Mouse (Mus musculus): Measurements from ENCODE around the gene Gstcd. TPM values are rescaled to one million over a fixed set of nuclear protein-coding genes. Genes with fewer than 3 reads are reported as not detected.
A peak's percentile ranks its signal among the peaks of the same experiment; 100 is the strongest.

Gene Gstcd
- polyA plus RNA-seq (2012; rRNA removed): 1.3 and 2.2 TPM in 2 replicates

DNA sequence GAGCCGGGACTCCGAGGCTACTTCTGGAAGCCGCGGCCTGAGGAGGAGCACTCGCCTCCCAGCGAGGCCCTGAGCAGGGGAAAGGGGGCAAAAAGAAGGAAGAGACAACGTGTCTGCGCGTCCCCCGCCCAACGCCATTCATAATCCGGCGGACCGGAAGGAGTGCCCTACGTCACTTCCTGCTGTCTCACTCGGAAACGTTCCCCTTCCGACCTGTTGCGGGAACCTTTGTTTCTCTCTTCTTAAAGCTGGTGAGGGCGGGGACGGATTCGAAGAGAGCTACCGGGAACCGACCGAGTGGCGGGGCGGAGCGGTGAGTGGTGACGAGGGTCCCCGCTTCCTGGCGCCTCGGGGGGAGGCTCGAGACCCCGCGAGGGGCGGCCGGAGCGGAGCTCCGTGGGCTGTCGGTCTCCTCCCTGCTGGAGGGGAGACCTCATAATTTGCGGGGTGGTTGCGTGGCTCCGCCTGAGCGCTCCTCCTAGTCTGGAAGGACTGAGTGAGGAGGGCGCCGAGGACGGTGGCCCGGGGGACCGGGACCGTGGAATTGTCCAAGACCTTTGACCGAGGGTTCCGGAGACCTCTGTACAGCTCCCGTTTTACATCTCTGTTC is at the start of gene Gstcd, which contains the start of gene Ints12:
Gene Gstcd (minus strand): TSS at position 370 of the 610 bp plus-strand sequence.
Gene Ints12 (plus strand): TSS at position 177 of the 610 bp plus-strand sequence.
- Histone ChIP-seq H3K27me3 (ENCODE audit: control insufficient read depth, insufficient read depth, low read length) (no peaks in the 10 kb centered on the region), H3K4me1 (ENCODE audit: control insufficient read depth, insufficient read depth, insufficient read length, low read length) (0 out of 2 replicates have a peak, but pooled peaks cover 2% of the 10 kb centered on the region), H3K36me3 (ENCODE audit: control insufficient read depth, insufficient read depth, low read length) (no peaks in the 10 kb centered on the region; the same call in 1 of the 2 replicates), H3K4me3 (ENCODE audit: low read depth, low read length) (peak within 1 kb of the TSS; percentile 91), H3K27ac (ENCODE audit: insufficient read depth, low read depth, low read length) (peak within 1 kb of the TSS; percentile 89)
- under 1% methylated on average over 53 of the region's 53 CpGs for WGBS
- TF ChIP-seq CTCF (IDR thresholded peaks at IDR 0.05; ENCODE audit: extremely low read depth, insufficient read length, insufficient replicate concordance, low read depth, low read length) (no peak), POLR2A (IDR thresholded peaks at IDR 0.05; ENCODE audit: low read depth, low read length) (peak; percentile 52; the same call in 1 of the 2 replicates)

DNA sequence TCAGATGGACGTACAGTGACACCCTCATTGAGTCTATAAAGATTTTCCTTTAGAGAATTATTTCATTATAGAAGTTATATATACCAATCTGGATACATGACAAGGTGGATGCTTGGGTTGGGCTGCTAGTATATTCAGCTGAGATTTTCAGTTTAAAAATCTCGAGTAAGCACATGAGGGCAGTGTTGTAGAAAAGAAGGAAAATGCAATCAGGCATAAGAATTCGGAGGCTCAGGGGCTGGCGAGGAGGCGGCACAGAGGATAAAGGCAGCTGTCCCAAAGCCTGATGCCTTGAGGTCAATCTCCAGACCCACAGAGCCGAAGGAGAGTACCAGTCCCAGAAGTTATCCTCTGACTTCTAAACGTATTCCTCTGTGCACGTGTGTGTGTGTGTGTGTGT is 40.8 kb upstream of the Gstcd start:
- no peak for TF ChIP-seq CTCF (IDR thresholded peaks at IDR 0.05; ENCODE audit: extremely low read depth, insufficient read length, insufficient replicate concordance, low read depth, low read length)
- no peak for TF ChIP-seq POLR2A (IDR thresholded peaks at IDR 0.05; ENCODE audit: low read depth, low read length)
- H3K27me3 ChIP-seq (ENCODE audit: control insufficient read depth, insufficient read depth, low read length): no peaks in the 10 kb centered on the region
- H3K27ac ChIP-seq (ENCODE audit: insufficient read depth, low read depth, low read length): no peak overlapping the region
- no peak overlapping the region for H3K4me3 ChIP-seq (ENCODE audit: low read depth, low read length)
- H3K4me1 ChIP-seq (ENCODE audit: control insufficient read depth, insufficient read depth, insufficient read length, low read length): no peaks in the 10 kb centered on the region
- peaks cover 39% of the 10 kb centered on the region for H3K36me3 ChIP-seq (ENCODE audit: control insufficient read depth, insufficient read depth, low read length)
- WGBS: 80% methylated on average over 8 of the region's 8 CpGs

DNA sequence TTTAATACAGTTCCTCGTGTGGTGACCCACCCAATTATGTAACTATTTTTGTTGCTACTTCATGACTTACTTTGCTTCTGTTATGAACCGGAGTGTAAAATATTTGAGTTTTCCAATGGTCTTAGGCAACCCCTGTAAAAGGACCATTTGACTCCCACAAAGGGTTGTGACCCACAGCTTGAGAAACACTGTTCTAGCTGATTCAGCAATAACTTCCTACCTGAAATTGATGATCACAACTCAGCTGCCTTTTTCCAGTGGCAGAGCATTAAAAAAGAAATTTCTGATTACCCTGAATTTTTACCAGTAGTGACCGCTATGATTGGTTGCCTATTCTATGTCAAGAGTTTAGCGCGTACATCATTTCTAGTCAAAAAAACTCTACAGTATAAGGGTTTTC is 39.5 kb upstream of the Gstcd start:
- Histone ChIP-seq H3K4me1 (ENCODE audit: control insufficient read depth, insufficient read depth, insufficient read length, low read length) (no peaks in the 10 kb centered on the region), H3K4me3 (ENCODE audit: low read depth, low read length) (no peak overlapping the region), H3K27ac (ENCODE audit: insufficient read depth, low read depth, low read length) (no peak overlapping the region), H3K36me3 (ENCODE audit: control insufficient read depth, insufficient read depth, low read length) (peaks cover 33% of the 10 kb centered on the region), H3K27me3 (ENCODE audit: control insufficient read depth, insufficient read depth, low read length) (no peaks in the 10 kb centered on the region)
- 95% methylated on average over 5 of the region's 5 CpGs for WGBS
- TF ChIP-seq POLR2A (IDR thresholded peaks at IDR 0.05; ENCODE audit: low read depth, low read length) (no peak), CTCF (IDR thresholded peaks at IDR 0.05; ENCODE audit: extremely low read depth, insufficient read length, insufficient replicate concordance, low read depth, low read length) (no peak)

DNA sequence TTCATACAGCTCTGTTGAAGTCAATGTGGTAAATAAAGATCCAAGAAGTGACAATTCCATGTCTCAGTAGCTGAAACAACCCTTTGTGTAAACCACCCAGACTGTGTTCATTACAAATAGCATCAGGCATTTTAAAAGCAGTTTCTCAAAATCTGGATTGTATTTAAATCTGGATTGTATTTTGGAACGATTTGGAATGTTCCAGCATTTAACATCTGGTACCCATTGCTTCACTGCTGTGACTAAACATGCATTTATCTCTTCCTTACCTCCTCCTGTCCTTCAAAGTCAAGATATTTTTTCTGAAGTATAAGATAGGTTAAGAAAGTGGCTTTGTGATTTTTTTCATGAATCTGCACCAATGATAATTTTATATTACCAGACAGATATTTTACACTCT is 21.4 kb upstream of the Gstcd start:
- Histone ChIP-seq H3K27ac (ENCODE audit: insufficient read depth, low read depth, low read length) (no peak overlapping the region), H3K27me3 (ENCODE audit: control insufficient read depth, insufficient read depth, low read length) (no peaks in the 10 kb centered on the region), H3K36me3 (ENCODE audit: control insufficient read depth, insufficient read depth, low read length) (peaks cover 24% of the 10 kb centered on the region), H3K4me3 (ENCODE audit: low read depth, low read length) (no peak overlapping the region), H3K4me1 (ENCODE audit: control insufficient read depth, insufficient read depth, insufficient read length, low read length) (no peaks in the 10 kb centered on the region)
- TF ChIP-seq CTCF (IDR thresholded peaks at IDR 0.05; ENCODE audit: extremely low read depth, insufficient read length, insufficient replicate concordance, low read depth, low read length) (no peak), POLR2A (IDR thresholded peaks at IDR 0.05; ENCODE audit: low read depth, low read length) (no peak)
- 61% methylated on average over 1 of the region's 1 CpGs for WGBS

GRCm38 (mm10) chr3:133111741-133112140 is 19.9 kb upstream of the Gstcd start:
- Histone ChIP-seq H3K36me3 (ENCODE audit: control insufficient read depth, insufficient read depth, low read length) (peaks cover 31% of the 10 kb centered on the region), H3K27me3 (ENCODE audit: control insufficient read depth, insufficient read depth, low read length) (no peaks in the 10 kb centered on the region), H3K4me3 (ENCODE audit: low read depth, low read length) (no peak overlapping the region), H3K27ac (ENCODE audit: insufficient read depth, low read depth, low read length) (no peak overlapping the region), H3K4me1 (ENCODE audit: control insufficient read depth, insufficient read depth, insufficient read length, low read length) (no peaks in the 10 kb centered on the region)
- no peak for TF ChIP-seq POLR2A (IDR thresholded peaks at IDR 0.05; ENCODE audit: low read depth, low read length)
- no peak for TF ChIP-seq CTCF (IDR thresholded peaks at IDR 0.05; ENCODE audit: extremely low read depth, insufficient read length, insufficient replicate concordance, low read depth, low read length)
- WGBS: 34% methylated on average over 2 of the region's 2 CpGs

DNA sequence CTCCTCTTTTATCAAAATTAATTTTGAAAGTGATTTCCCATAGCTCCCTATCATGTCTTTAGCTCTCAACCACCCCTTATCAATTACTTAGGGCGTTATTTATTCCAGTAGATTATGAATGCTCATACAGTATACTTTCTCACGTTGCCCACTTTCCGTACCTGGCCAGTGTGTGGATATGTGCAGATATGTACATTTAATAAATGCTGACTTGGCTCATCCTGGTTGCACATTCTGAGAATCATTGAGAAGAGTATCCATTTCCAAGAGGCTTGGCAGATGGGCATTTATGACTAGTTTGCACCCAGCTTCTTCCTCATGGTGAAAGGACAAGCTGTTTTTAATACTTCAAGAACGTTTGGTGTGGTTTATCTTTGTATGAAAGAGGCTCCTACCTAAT is 18.0 kb upstream of the Gstcd start:
- 86% methylated on average over 4 of the region's 4 CpGs for whole genome bisulfite sequencing
- TF ChIP-seq CTCF (IDR thresholded peaks at IDR 0.05; ENCODE audit: extremely low read depth, insufficient read length, insufficient replicate concordance, low read depth, low read length) (no peak), POLR2A (IDR thresholded peaks at IDR 0.05; ENCODE audit: low read depth, low read length) (no peak)
- no peaks in the 10 kb centered on the region for H3K4me1 ChIP-seq (ENCODE audit: control insufficient read depth, insufficient read depth, insufficient read length, low read length)
- H3K27me3 ChIP-seq (ENCODE audit: control insufficient read depth, insufficient read depth, low read length): no peaks in the 10 kb centered on the region
- no peak overlapping the region for H3K27ac ChIP-seq (ENCODE audit: insufficient read depth, low read depth, low read length)
- peaks cover 35% of the 10 kb centered on the region for H3K36me3 ChIP-seq (ENCODE audit: control insufficient read depth, insufficient read depth, low read length)
- H3K4me3 ChIP-seq (ENCODE audit: low read depth, low read length): no peak overlapping the region

DNA sequence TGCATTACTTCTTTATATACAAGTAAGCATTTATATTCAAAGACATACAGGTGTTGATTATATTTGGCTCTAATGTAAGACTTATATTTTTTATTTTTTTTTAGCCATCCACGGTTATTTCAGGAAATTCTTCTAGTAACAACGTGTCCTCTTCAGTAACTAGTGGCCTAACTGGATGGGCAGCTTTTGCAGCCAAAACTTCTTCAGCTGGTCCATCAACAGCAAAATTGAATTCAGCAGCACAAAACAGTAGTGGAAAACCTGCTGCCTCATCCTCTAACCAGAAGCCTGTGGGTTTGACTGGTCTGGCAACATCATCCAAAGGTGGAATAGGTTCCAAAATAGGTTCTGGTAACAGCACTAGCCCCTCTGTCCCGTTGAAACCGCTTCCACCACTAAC is 16.9 kb upstream of the Gstcd start:
- TF ChIP-seq CTCF (IDR thresholded peaks at IDR 0.05; ENCODE audit: extremely low read depth, insufficient read length, insufficient replicate concordance, low read depth, low read length) (no peak), POLR2A (IDR thresholded peaks at IDR 0.05; ENCODE audit: low read depth, low read length) (no peak)
- Histone ChIP-seq H3K4me3 (ENCODE audit: low read depth, low read length) (no peak overlapping the region), H3K27ac (ENCODE audit: insufficient read depth, low read depth, low read length) (no peak overlapping the region), H3K27me3 (ENCODE audit: control insufficient read depth, insufficient read depth, low read length) (no peaks in the 10 kb centered on the region), H3K36me3 (ENCODE audit: control insufficient read depth, insufficient read depth, low read length) (peaks cover 43% of the 10 kb centered on the region), H3K4me1 (ENCODE audit: control insufficient read depth, insufficient read depth, insufficient read length, low read length) (no peaks in the 10 kb centered on the region)
- 68% methylated on average over 4 of the region's 4 CpGs for WGBS

Measured in small intestine, adult 2 months (tissue).